Mouse (Mus musculus) liver (tissue): ENCODE measurements around the gene Sypl.
"Not testable (repeated sequence)": the region's sequence is repeated elsewhere in the genome, so short reads cannot be mapped to it uniquely, and the experiment has no call there.

Source experiments
- DNase-seq: peaks from one replicate; pipeline ENCODE4 v3.0.0-alpha.2; 2020; ENCODE audit warnings: mixed read lengths

Sypl gene

DNA sequence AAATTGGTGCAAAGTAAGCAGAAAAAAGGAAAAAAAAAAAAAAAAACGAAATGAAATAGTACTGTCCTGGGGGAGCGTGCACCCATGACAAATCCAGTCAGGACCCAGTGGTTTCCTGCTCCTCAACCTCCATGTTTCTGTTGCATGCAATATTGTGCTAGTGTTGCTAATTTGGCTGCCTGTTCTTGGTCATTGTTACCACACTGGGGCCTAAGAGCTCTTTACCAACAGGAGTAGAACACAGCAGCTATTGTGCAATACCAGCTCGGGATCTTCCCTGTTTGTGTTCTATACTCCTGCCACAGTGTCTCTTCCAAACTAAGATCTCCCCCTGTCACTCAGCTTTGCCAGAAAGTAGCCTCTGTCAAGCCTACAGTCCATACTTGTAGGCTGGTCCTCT, 9.7 kb upstream of the Sypl start:
- DNase-seq = no peak

DNA sequence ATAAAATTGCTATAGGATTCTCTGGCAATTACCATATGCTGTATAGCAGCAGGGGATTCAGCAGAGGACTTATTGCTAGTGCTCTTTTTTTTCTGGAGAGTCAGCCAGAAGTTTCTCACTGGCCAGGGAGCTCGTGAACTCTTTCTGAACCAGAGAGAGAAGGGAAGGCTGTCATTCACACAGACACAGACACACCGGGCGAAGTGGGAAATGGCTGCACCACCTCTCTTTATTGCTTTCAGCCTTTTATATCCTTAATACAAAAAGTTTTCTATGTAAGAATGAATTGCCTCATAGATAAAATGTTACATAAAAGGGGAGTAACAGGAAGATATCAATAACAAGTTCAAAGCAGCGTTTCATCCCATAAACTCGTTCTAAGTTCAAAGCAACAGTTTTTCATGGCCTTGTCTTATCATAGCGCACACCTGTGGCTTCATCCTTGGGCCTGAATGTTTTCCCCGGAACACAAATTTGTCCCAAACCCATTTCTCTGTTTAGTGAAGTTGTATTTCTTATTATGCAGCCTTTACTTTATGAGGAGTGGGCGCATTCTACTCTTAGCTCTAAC, 8.7 kb upstream of the Sypl start:
- no peak for DNase-seq

- DNase-seq = no peak
Measured at GRCm38 (mm10) chr12:32946376-32946775, 7.3 kb upstream of the Sypl start.

DNA sequence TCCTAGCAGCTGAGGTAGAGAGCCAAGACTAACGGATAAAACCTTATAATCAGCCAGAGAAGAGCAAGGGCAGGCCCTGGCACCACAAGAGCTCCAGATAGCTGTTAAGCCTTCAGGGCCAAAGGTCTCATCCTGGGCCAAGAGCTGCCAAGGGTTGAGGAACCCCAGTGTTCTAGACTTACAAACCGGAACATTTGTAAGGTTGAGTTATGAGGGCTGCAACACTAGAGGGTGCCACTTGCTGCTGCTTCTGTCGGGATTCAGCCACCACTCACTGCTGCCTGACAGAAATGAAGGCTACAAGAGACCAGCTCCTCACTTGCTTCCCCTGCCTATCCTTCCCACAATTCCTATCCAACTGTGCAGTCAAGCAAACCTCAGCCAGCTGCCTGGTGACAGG, 1.3 kb upstream of the Sypl start:
- DNase-seq = peak; percentile 47

GRCm38 (mm10) chr12:32953066-32953465, 625 bp upstream of the Sypl start:
- no peak for DNase-seq

DNA sequence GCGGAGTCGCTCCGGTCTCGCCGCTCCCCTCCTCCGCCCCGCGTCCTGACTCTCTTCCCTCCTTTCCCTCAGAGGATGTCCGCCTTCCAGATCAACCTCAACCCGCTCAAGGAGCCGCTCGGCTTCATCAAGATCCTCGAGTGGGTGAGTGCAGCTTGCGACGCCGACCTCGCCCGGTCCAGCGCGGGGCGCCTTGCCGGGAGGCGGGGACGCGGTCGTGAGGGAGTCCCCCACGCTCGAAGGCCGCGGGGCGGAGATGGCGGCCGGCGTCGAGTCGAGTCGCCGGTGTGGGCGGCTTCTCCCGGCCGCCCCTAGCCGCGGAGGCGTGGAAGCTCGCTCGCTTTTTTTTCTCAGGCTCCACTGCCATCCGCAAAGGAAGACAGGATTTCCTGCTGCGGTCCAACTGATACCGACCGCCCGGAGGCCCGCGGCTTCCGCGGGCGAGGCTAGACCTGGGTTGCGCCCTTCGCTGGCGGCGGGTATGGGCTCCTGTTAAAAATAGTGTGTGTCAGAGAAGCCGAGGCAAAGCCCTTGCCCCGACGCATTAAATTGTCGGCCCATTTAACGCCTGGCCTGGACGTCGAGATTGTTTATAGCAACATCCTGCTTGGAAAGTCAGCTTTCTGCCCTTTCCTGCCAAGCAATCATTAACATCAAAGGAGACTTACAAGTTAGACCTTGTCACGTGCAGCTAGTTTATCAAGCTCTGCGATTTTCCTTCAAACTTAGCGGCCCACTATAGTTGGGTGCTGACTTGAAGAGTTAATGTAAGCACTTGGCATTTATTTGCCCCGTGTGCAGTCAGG, 728 bp downstream of the Sypl start:
- peak; percentile 81 for DNase-seq

DNA sequence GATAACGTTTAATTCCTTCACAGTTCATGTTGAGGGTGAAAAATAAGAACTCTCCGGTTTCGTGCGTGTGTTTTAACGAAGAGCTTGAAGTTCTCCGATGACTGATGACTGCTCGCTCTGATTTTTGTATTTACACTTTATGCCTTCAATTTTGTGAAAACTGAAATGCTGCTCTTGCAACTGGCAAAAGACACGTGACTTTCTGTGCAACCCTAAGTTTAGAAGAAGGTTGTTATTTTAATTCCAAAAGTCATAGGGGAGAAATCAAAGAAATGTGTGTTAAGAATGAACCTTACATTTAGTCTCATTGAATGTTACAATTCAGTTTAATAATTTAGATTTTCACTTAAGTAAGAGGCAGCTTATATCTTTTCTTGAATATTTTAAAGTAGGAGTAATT, 1.3 kb downstream of the Sypl start:
- DNase-seq = no peak

- DNase-seq = no peak
Measured at GRCm38 (mm10) chr12:32957211-32957610, 3.5 kb downstream of the Sypl start.

GRCm38 (mm10) chr12:32962132-32962531, 8.4 kb downstream of the Sypl start:
- DNase-seq = no peak

- no peak for DNase-seq
Measured at GRCm38 (mm10) chr12:32963858-32964257, 10.2 kb downstream of the Sypl start.

- no peak for DNase-seq
Measured at GRCm38 (mm10) chr12:32972287-32972686, 18.6 kb downstream of the Sypl start.

GRCm38 (mm10) chr12:32974893-32975292, 21.2 kb downstream of the Sypl start:
- DNase-seq = no peak

DNA sequence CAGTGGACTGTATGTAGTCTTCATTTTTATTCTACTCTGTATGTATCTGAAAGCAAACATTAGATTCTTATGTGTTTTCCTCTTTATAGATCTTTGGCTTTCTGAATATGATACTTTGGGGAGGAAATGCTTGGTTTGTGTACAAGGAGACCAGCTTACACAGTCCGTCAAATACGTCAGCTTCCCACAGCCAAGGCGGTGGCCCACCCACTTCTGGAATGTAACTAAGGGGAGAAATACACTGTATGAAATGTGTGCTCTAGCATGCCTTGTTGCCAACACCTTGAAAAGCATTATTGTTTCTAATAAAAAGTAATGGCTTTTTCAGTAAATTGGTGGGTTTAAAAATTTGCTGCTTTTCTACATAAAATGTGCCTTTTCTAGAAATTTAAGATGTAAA, 21.8 kb downstream of the Sypl start:
- no peak for DNase-seq

GRCm38 (mm10) chr12:32982631-32983030, 28.9 kb downstream of the Sypl start:
- no peak for DNase-seq

DNA sequence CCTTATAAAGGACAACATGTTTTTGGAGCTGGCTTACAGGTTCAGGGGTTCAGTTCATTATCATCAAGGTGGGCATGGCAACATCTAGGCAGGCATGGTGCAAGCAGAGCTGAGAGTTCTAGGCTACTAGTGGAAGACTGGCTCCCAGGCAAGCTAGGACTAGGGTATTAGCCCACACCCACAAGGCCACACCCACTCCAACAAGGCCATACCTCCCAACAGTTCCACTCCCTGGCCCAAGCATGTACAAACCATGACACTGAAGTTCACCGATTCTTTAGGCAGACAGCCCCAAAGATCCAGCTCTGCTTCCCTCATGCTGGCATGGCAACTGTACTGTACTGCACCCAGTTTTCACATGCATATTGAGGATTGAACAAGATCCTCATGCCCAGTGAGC, 29.4 kb downstream of the Sypl start:
- DNase-seq = no peak

- no peak for DNase-seq
Measured at GRCm38 (mm10) chr12:32986284-32986683, 32.6 kb downstream of the Sypl start.

DNA sequence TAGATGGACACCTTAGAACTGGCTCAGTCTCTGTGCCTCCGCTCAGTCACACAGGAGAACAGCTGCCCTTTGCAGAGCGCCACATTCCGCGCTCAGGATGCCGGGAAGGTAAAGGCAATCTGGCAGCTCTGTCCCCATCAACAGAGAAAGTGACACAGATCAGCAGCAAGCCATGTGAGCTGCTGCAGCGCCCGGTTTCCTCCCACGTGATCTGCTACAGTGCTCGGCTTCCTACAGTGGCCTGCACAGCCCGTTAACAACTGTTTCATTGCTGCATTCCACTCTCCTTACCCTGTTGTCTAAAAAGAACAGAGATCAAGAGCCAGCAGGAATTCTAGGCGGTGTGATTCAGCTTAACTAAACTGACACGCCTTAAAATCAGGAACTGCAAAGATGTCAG, 36.0 kb downstream of the Sypl start:
- no peak for DNase-seq

GRCm38 (mm10) chr12:32994081-32994480, 40.4 kb downstream of the Sypl start:
- DNase-seq = no peak

- DNase-seq = no peak
Measured at GRCm38 (mm10) chr12:32995081-32995834, 41.6 kb downstream of the Sypl start.

DNA sequence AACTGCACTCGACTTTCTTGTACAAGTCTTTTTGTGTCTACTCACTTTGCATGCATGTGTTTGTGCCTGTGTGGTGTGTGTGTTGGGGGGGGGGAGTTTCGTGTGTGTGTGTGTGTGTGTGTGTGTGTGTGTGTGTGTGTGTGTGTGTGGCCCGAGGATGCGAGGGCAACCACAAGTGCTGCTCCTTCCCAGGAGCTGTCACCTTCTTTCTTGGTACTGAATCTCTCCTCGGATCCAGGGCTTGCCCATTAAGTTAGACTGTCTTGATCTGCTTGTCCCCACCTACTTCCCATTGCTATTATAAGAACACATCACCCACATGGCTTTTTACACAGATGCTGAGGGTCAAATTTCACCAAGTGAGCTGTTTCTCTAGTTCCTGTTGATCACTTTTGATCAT, 45.1 kb downstream of the Sypl start:
- DNase-seq = no peak

GRCm38 (mm10) chr12:32999778-33000177, 46.1 kb downstream of the Sypl start:
- DNase-seq = not testable (repeated sequence)

DNA sequence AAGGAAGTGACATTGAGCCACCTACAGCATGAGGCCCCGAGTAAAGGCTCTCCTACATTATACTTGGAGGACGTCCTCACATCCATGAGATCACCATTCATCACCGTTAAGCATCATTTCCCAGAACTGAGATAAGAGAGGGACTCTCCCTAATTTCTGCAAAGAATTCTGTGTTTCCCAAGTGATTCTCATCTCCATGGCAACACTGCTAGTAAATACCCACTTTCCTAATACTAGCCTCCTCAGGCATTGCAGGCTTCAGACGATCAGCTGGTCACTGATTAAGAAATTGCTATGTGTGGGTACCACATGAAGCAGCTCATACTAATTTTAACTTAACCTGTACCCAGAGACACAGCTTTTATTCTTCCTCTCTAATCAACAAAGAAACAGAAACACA, 46.7 kb downstream of the Sypl start:
- no peak for DNase-seq

DNA sequence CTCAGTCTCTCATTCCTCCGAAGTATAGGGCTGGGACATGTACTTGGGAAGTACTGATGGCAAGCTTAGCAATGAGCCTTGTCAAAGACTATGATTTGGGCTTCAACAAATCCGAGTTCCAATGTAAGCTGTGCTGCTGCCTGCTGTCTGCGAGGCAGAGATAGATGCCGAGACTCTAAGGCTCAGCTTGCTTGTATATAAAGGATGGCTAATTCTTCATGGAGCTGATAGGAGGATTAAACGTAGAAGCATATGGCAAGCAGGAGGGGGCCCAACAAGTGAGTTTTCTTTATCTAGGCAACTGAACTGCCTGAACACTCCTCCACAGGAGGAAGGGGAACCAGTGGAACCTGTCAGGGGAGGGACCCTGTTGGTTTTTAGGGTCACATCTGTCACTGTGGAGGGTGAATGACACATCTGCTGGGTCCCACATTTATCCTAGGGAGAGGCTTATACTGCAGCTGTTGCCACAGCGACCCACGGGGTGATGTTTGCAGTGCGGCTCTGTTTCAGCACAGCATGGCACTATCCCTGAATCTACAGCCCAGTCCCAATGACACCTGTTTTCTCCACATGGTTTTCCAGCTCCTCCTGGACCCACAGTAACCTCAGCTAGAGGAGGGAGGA, 49.8 kb downstream of the Sypl start:
- no peak for DNase-seq

- no peak for DNase-seq
Measured at GRCm38 (mm10) chr12:33005858-33006257, 52.2 kb downstream of the Sypl start.
